Mouse (Mus musculus): ENCODE measurements at regions not wholly inside any gene's neighbourhood (a gene's known extent, or its start where the extent isn't known, plus 50 kb on each side); places are given as distances from the start of the nearest gene placed in this dataset.

DNA sequence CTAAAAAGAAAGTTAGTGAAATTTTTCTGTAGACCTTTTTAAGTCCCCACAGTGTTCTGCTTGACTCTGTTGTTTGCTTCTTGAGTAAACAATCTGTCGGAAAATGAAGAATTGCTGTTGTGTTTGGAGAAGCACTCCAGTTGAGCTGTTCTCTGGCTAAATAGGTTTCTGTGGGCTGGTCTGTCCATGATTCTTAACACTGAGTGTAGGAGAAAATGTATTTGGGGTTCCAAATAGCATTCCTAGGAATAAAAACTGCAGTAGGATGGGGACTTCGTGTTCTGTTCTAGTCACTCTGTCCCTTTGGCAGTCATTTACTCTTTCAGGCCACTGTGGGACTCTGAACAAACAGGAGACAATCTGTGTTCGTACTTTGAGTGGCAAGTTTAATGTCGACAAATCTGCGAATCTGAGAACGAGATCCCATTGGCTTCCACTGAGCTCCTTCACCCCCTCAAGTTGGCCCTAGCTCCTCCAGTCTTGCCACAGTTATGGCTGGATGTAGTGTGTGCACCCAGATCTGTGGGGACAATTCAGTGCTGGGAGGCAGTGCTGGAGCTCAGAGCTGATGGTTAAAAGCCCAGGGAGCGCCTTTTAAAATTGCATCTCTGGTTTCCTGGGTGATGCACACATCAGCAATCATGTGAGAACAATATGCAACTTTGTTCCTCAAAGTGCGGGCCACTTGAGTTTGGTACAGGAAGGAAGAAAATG, 330.2 kb downstream of the Lmbrd1 start:
- TF ChIP-seq CTCF (IDR thresholded peaks at IDR 0.05; ENCODE audit: borderline replicate concordance, extremely low read depth, insufficient read depth, insufficient read length) = no peak
- no peak for TF ChIP-seq POLR2A (IDR thresholded peaks at IDR 0.05; ENCODE audit: borderline replicate concordance, extremely low read depth, insufficient read depth, insufficient read length, poor library complexity, severe bottlenecking)
